Mouse (Mus musculus): ENCODE results near the gene Cep68. TPM values are rescaled to one million over a fixed set of nuclear protein-coding genes. Genes with fewer than 3 reads are reported as not detected.

Gene Cep68
- polyA plus RNA-seq, 1 experiment from 2014 or later = 34.1 TPM

DNA sequence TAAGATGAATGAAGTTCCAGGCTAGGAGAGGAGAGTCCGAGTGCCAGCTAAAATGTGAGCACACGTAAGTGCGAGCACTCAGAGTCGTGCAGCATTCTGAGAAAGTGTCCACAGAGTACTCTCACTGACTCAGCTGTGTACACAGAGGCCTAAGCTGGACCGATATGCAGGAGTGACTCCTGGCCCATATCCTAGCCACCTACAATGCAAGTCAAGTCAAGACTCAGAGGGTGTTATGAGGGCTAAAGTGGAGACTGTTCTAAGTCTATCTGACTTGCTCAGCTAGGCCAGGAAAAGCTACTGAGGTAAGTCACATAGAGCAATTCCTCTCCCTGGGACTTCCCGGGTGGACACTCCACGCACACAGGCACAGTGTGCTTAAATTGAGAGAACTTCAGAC lies 12.2 kb downstream of the Cep68 start:
- Histone ChIP-seq H3K9ac (ENCODE audit: low read length) (no peak overlapping the region), H3K4me3 (ENCODE audit: low read depth, low read length) (no peak overlapping the region), H3K27me3 (replicated peaks; ENCODE audit: control insufficient read depth, insufficient read depth, low read length) (no peaks in the 10 kb centered on the region), H3K4me1 (replicated peaks; ENCODE audit: control insufficient read depth, insufficient read depth, low read length) (no peaks in the 10 kb centered on the region), H3K36me3 (ENCODE audit: control insufficient read depth, insufficient read depth, low read length) (peaks cover 90% of the 10 kb centered on the region), H3K9me3 (ENCODE audit: control insufficient read depth, low read length) (no peaks in the 10 kb centered on the region), H3K4me2 (ENCODE audit: low read length) (no peak overlapping the region), H3K27ac (ENCODE audit: low read depth) (no peak overlapping the region)
- 91% methylated on average over 7 of the region's 7 CpGs for WGBS
- DNase-seq (ENCODE audit: low spot score) (no peak), ATAC-seq (replicated peaks; ENCODE audit: low FRiP score, low TSS enrichment, low read depth) (no peak)

DNA sequence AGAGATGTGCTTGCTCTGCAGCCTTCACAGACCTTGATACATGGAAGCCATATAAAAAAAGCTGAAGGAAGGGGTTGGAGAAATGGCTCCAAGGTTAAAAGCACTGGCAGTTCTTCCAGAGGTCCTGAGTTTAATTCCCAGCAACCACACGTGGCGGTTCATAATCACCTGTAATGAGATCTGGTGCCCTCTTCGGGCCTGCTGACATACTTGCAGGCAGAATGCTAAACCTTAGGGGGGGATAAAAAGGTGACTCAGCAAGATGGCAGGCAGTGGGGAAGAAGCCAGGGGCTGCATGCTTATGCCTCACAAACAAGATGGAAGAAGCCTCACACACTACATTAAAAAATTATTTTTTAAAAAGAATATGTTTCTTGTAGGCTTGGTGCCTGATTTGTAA lies 15.0 kb downstream of the Cep68 start:
- ATAC-seq (replicated peaks; ENCODE audit: low FRiP score, low TSS enrichment, low read depth) (no peak), DNase-seq (ENCODE audit: low spot score) (no peak)
- Histone ChIP-seq H3K4me1 (replicated peaks; ENCODE audit: control insufficient read depth, insufficient read depth, low read length) (no peaks in the 10 kb centered on the region), H3K9me3 (ENCODE audit: control insufficient read depth, low read length) (no peaks in the 10 kb centered on the region), H3K4me2 (ENCODE audit: low read length) (no peak overlapping the region), H3K4me3 (ENCODE audit: low read depth, low read length) (no peak overlapping the region), H3K27me3 (replicated peaks; ENCODE audit: control insufficient read depth, insufficient read depth, low read length) (no peaks in the 10 kb centered on the region), H3K9ac (ENCODE audit: low read length) (no peak overlapping the region), H3K27ac (ENCODE audit: low read depth) (no peak overlapping the region), H3K36me3 (ENCODE audit: control insufficient read depth, insufficient read depth, low read length) (peaks cover 88% of the 10 kb centered on the region)
- WGBS = 67% methylated on average over 3 of the region's 3 CpGs

DNA sequence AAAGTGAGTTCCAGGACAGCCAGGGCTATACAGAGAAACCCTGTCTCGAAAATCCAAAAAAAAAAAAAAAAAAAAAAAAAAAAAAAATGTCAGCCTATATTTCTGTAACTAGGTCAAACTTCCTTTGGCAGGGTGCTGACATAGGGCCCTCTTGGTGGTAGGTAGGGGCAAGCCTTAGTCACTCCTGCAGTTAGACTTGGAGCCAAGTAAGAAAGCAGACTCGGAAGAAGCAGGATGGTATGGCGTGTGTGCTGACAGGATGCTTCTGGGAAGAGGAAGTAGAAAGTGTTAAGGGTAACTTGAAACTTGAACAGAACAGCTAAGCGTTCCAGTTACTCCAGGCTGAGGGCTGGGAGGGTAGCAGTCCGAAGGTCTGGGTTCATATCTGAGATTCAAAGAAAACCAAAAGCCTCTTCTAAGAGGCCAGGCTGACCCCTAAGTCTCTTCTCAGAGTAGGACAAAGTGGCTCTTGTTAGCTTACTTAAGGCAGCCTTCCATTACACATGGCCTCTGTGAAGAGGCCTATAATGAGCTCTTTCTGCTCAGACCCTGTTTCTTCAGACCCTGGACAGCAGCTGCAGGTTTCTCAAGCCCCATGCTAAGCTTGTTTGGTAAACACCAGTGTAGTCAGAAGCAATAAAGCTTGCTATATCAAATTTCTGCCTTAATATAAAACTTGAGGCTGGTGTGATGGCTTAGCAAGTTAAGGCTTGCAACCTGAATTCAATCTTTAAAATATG lies 17.0 kb downstream of the Cep68 start:
- WGBS = 69% methylated on average over 4 of the region's 5 CpGs
- 0 out of 2 replicates have a peak overlapping the region, but pooled peaks have one; percentile 51 for H3K27ac ChIP-seq (ENCODE audit: low read depth)

DNA sequence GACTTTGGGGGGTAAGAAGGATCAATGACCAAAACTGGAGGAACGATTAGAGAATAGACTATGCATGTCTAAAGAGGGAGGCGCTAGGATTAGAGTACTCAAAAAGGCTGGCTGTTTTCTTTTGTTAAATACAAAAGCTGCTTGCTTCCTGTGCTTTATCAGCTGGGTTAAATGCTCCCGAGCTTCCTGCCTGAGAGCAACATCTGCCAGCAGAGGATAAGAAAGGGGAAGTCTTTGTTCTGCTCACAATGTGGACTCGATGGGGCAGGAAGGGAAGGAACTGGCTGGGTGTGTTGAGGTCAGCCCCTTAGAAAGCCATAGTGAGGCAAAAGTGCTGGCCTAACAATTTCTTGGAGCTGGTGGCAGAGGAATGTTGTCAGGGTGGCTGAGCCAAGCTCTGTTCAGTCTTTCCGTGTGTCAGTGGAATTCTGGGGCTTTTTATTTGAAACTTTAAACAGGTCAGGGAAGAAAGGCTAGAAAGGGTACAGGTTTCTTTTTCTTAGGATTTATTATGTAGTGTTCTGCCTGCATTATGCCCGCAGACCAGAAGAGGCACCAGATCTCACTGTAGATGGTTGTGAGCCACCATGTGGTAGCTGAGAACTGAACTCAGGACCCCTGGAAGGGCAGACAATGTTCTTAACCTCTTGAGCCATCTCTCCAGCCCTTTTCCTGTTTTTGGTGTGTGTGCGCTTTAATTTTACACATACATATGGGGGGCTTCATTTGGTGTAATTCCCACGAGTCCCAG lies 17.9 kb downstream of the Cep68 start:
- Histone ChIP-seq H3K27me3 (replicated peaks; ENCODE audit: control insufficient read depth, insufficient read depth, low read length) (no peaks in the 10 kb centered on the region), H3K36me3 (ENCODE audit: control insufficient read depth, insufficient read depth, low read length) (peaks cover 86% of the 10 kb centered on the region), H3K27ac (ENCODE audit: low read depth) (peak overlapping the region; percentile 51; the same call in 1 of the 2 replicates), H3K9me3 (ENCODE audit: control insufficient read depth, low read length) (no peaks in the 10 kb centered on the region), H3K4me1 (replicated peaks; ENCODE audit: control insufficient read depth, insufficient read depth, low read length) (no peaks in the 10 kb centered on the region), H3K4me2 (ENCODE audit: low read length) (no peak overlapping the region), H3K9ac (ENCODE audit: low read length) (no peak overlapping the region), H3K4me3 (ENCODE audit: low read depth, low read length) (no peak overlapping the region)
- ATAC-seq (replicated peaks; ENCODE audit: low FRiP score, low TSS enrichment, low read depth) = no peak
- no peak for DNase-seq (ENCODE audit: low spot score)
- WGBS = 75% methylated on average over 8 of the region's 8 CpGs

More for the DNA sequence above, 17.0 kb downstream of the Cep68 start:
- no peaks in the 10 kb centered on the region for H3K4me1 ChIP-seq (replicated peaks; ENCODE audit: control insufficient read depth, insufficient read depth, low read length)
- no peaks in the 10 kb centered on the region for H3K9me3 ChIP-seq (ENCODE audit: control insufficient read depth, low read length)
- no peak overlapping the region for H3K9ac ChIP-seq (ENCODE audit: low read length)
- no peak overlapping the region for H3K4me3 ChIP-seq (ENCODE audit: low read depth, low read length)
- DNase-seq (ENCODE audit: low spot score) (no peak), ATAC-seq (replicated peaks; ENCODE audit: low FRiP score, low TSS enrichment, low read depth) (no peak)
- H3K36me3 ChIP-seq (ENCODE audit: control insufficient read depth, insufficient read depth, low read length) = peaks cover 91% of the 10 kb centered on the region
- no peak overlapping the region for H3K4me2 ChIP-seq (ENCODE audit: low read length)
- no peaks in the 10 kb centered on the region for H3K27me3 ChIP-seq (replicated peaks; ENCODE audit: control insufficient read depth, insufficient read depth, low read length)

DNA sequence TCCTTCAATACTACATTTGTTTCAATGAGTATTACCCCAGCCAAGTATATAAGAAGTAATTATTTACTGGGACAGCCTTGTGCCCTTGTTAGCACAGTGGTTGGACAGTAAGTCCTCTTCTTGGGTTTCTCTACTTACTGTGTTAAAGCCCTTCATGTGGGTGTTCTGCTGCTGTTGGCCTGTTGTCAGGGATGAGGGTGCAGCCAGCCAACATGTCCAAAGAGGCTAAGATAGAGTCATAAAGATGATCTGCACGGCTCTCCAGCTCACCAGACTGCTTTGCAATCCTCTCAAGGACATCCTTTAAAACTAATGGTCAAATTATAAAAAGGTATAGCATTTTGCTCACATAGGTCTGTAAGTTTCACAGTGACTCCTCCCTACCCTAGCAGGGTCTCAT lies 18.9 kb downstream of the Cep68 start:
- Histone ChIP-seq H3K36me3 (ENCODE audit: control insufficient read depth, insufficient read depth, low read length) (peaks cover 84% of the 10 kb centered on the region), H3K27me3 (replicated peaks; ENCODE audit: control insufficient read depth, insufficient read depth, low read length) (no peaks in the 10 kb centered on the region), H3K4me2 (ENCODE audit: low read length) (no peak overlapping the region), H3K9me3 (ENCODE audit: control insufficient read depth, low read length) (no peaks in the 10 kb centered on the region), H3K9ac (ENCODE audit: low read length) (no peak overlapping the region), H3K4me1 (replicated peaks; ENCODE audit: control insufficient read depth, insufficient read depth, low read length) (no peaks in the 10 kb centered on the region), H3K27ac (ENCODE audit: low read depth) (no peak overlapping the region), H3K4me3 (ENCODE audit: low read depth, low read length) (no peak overlapping the region)
- ATAC-seq (replicated peaks; ENCODE audit: low FRiP score, low TSS enrichment, low read depth) (no peak), DNase-seq (ENCODE audit: low spot score) (no peak)
- 94% methylated on average over 1 of the region's 1 CpGs for whole genome bisulfite sequencing

DNA sequence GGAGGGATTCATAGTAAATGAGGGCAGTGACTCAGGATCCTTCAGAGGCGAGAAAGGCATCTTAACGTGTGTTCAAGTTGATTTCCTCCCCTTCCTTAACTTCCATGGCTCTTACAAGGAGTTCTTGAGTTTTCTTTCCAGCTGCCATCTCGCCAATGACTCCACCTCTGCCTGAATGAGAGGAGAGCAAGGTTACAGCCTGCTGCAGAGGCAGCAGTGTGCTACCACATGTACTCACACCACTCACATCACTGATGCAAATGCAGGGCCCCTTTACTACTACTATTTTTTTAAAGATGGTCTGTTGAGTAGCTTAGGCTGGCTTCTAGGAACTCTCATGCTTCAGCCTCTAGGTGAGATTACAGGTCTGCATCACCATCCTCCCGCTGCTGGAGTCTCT lies 19.9 kb downstream of the Cep68 start:
- DNase-seq (ENCODE audit: low spot score) (no peak), ATAC-seq (replicated peaks; ENCODE audit: low FRiP score, low TSS enrichment, low read depth) (no peak)
- Histone ChIP-seq H3K4me2 (ENCODE audit: low read length) (no peak overlapping the region), H3K36me3 (ENCODE audit: control insufficient read depth, insufficient read depth, low read length) (peaks cover 84% of the 10 kb centered on the region), H3K4me3 (ENCODE audit: low read depth, low read length) (no peak overlapping the region), H3K4me1 (replicated peaks; ENCODE audit: control insufficient read depth, insufficient read depth, low read length) (no peaks in the 10 kb centered on the region), H3K27me3 (replicated peaks; ENCODE audit: control insufficient read depth, insufficient read depth, low read length) (no peaks in the 10 kb centered on the region), H3K9me3 (ENCODE audit: control insufficient read depth, low read length) (no peaks in the 10 kb centered on the region), H3K9ac (ENCODE audit: low read length) (no peak overlapping the region), H3K27ac (ENCODE audit: low read depth) (no peak overlapping the region)
- WGBS = 82% methylated on average over 4 of the region's 4 CpGs

DNA sequence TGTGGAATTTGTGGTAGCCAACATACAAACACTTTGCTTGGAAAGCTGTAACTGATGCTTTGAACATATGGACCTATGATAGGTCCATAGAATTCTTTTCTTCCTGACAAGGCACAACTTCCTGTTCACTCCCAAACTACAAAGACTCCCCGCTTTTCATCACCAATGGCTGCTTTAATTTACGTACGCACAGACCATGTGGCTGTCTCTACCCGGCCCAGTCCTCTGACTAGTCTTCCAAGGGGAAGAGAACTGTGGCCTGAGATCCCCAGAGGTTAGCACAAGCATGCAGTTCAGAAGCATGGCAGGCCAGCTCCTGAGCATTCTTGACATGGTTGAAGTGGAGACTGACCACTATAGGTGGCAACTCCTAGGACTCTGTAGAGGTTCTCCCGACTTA lies 20.6 kb downstream of the Cep68 start:
- H3K4me3 ChIP-seq (ENCODE audit: low read depth, low read length) = no peak overlapping the region
- H3K36me3 ChIP-seq (ENCODE audit: control insufficient read depth, insufficient read depth, low read length) = peaks cover 85% of the 10 kb centered on the region
- no peak for ATAC-seq (replicated peaks; ENCODE audit: low FRiP score, low TSS enrichment, low read depth)
- no peaks in the 10 kb centered on the region for H3K27me3 ChIP-seq (replicated peaks; ENCODE audit: control insufficient read depth, insufficient read depth, low read length)
- H3K4me2 ChIP-seq (ENCODE audit: low read length) = no peak overlapping the region
- no peak for DNase-seq (ENCODE audit: low spot score)
- 78% methylated on average over 5 of the region's 5 CpGs for WGBS
- H3K9ac ChIP-seq (ENCODE audit: low read length) = no peak overlapping the region
- no peaks in the 10 kb centered on the region for H3K4me1 ChIP-seq (replicated peaks; ENCODE audit: control insufficient read depth, insufficient read depth, low read length)
- H3K9me3 ChIP-seq (ENCODE audit: control insufficient read depth, low read length) = no peaks in the 10 kb centered on the region
- no peak overlapping the region for H3K27ac ChIP-seq (ENCODE audit: low read depth)

DNA sequence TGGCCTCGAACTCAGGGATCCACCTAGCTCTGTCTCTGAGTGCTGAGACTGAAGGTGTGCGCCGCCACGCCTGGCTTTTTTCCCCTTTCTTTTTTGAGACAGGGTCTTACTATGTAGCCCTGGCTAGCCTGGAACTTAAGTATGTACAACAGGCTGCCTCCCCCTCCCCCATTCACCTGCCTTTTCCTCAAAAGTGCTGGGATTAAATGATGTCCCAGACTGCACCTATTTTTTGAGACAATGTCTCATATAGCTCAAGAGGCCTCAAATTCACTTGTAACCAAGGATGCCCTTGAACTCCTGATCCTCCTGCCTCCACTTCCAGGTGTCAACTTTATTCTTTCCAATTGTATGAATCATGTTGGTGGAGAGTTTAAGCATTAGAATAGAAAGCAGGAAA lies 23.3 kb downstream of the Cep68 start:
- H3K9ac ChIP-seq (ENCODE audit: low read length) = no peak overlapping the region
- no peaks in the 10 kb centered on the region for H3K4me1 ChIP-seq (replicated peaks; ENCODE audit: control insufficient read depth, insufficient read depth, low read length)
- H3K27me3 ChIP-seq (replicated peaks; ENCODE audit: control insufficient read depth, insufficient read depth, low read length) = no peaks in the 10 kb centered on the region
- H3K4me3 ChIP-seq (ENCODE audit: low read depth, low read length) = no peak overlapping the region
- H3K9me3 ChIP-seq (ENCODE audit: control insufficient read depth, low read length) = no peaks in the 10 kb centered on the region
- no peak for ATAC-seq (replicated peaks; ENCODE audit: low FRiP score, low TSS enrichment, low read depth)
- H3K4me2 ChIP-seq (ENCODE audit: low read length) = no peak overlapping the region
- 92% methylated on average over 4 of the region's 4 CpGs for WGBS
- H3K36me3 ChIP-seq (ENCODE audit: control insufficient read depth, insufficient read depth, low read length) = peaks cover 88% of the 10 kb centered on the region
- H3K27ac ChIP-seq (ENCODE audit: low read depth) = no peak overlapping the region
- DNase-seq (ENCODE audit: low spot score) = no peak
